Mouse (Mus musculus): Measurements from ENCODE around the gene Olfr720. TPM values are rescaled to one million over a fixed set of nuclear protein-coding genes. Genes with fewer than 3 reads are reported as not detected.

Olfr720 gene
- polyA plus RNA-seq (2012; rRNA removed), result not detected in 2 replicates

DNA sequence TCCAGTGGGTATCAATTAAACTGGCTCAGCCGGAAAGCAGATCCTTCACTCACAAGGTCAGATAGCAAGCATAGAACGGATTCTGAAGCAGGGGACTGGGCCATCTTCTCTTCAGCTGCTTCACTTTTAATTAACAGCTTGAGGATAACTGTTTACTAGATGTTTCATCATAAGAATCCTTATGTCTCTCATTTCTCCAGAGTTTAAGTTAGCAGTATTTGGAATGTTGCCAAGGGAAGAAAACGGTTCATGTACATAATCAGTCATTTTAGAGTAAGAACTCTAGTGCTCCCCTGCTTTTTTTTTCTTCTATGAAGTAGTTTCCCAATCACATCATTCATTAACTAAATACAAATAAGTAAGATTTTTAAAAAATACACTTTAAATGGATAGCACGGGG, at the start of gene Olfr720:
TSS of gene Olfr720 (minus strand) at position 101 of the 400 bp plus-strand sequence.

Other genes with a start within 250 kb of the Olfr720 start
- gene Atxn7, start 225.4 kb downstream of the Olfr720 start, polyA plus RNA-seq (2012; rRNA removed), result 5.0 and 6.5 TPM in 2 replicates
- 42.9 and 44.8 TPM in 2 replicates for gene Thoc7, start 225.0 kb downstream of the Olfr720 start, polyA plus RNA-seq (2012; rRNA removed)
- 34.0 and 36.6 TPM in 2 replicates for gene Psmd6, start 65.9 kb downstream of the Olfr720 start, polyA plus RNA-seq (2012; rRNA removed)
- gene Olfr31, start 136.0 kb upstream of the Olfr720 start, polyA plus RNA-seq (2012; rRNA removed), result not detected in 2 replicates
- 7.7 and 9.5 TPM in 2 replicates for gene Il3ra, start 159.4 kb upstream of the Olfr720 start, polyA plus RNA-seq (2012; rRNA removed)
- gene Olfr721-ps1, start 214.5 kb upstream of the Olfr720 start, polyA plus RNA-seq (2012; rRNA removed), result not detected in 2 replicates